Mouse (Mus musculus) NIH3T3 (cell line): ENCODE data around the gene Stat6.

Experiments used
- DNase-seq: peaks from one replicate; pipeline ENCODE4 v3.0.0-alpha.2; 2012; ENCODE audit warnings: low read depth

Stat6 gene

GRCm38 (mm10) chr10:127642772-127643552 is at the start of gene Stat6:
Stat6 (plus strand) TSS chr10:127642986.
- DNase-seq: peak; percentile 90

- DNase-seq: no peak
These were observed 48.4 kb upstream of the Stat6 start for GRCm38 (mm10) chr10:127594405-127594804.

GRCm38 (mm10) chr10:127594930-127595715 is 47.7 kb upstream of the Stat6 start:
- DNase-seq: no peak

- DNase-seq: peak; percentile 66
These were observed 46.4 kb upstream of the Stat6 start for GRCm38 (mm10) chr10:127596321-127596941.

- peak; percentile 85 for DNase-seq
These were observed 45.4 kb upstream of the Stat6 start for GRCm38 (mm10) chr10:127597311-127597901.

GRCm38 (mm10) chr10:127598607-127599006 is 44.2 kb upstream of the Stat6 start:
- peak; percentile 75 for DNase-seq

- no peak for DNase-seq
These were observed 43.5 kb upstream of the Stat6 start for GRCm38 (mm10) chr10:127599252-127599651.

- peak; percentile 94 for DNase-seq
These were observed 42.8 kb upstream of the Stat6 start for GRCm38 (mm10) chr10:127599779-127600541.

- DNase-seq: no peak
These were observed 40.6 kb upstream of the Stat6 start for GRCm38 (mm10) chr10:127602194-127602593.

- no peak for DNase-seq
These were observed 39.1 kb upstream of the Stat6 start for GRCm38 (mm10) chr10:127603437-127604371.

GRCm38 (mm10) chr10:127604465-127605250 is 38.1 kb upstream of the Stat6 start:
- no peak for DNase-seq

- no peak for DNase-seq
These were observed 37.6 kb upstream of the Stat6 start for GRCm38 (mm10) chr10:127605251-127605547.

GRCm38 (mm10) chr10:127605756-127606155 is 37.0 kb upstream of the Stat6 start:
- DNase-seq: no peak

- peak; percentile 98 for DNase-seq
These were observed 35.7 kb upstream of the Stat6 start for GRCm38 (mm10) chr10:127607059-127607458.

GRCm38 (mm10) chr10:127609415-127610065 is 33.2 kb upstream of the Stat6 start:
- peak; percentile 89 for DNase-seq

- DNase-seq: no peak
These were observed 32.7 kb upstream of the Stat6 start for GRCm38 (mm10) chr10:127610066-127610415.

GRCm38 (mm10) chr10:127612079-127612775 is 30.6 kb upstream of the Stat6 start:
- no peak for DNase-seq

GRCm38 (mm10) chr10:127614236-127615033 is 28.4 kb upstream of the Stat6 start:
- DNase-seq: peak; percentile 86
